Mouse (Mus musculus): ENCODE data around the gene Nup107.
"Not testable (repeated sequence)": the region's sequence is repeated elsewhere in the genome, so short reads cannot be mapped to it uniquely, and the experiment has no call there.

Nup107 gene

DNA sequence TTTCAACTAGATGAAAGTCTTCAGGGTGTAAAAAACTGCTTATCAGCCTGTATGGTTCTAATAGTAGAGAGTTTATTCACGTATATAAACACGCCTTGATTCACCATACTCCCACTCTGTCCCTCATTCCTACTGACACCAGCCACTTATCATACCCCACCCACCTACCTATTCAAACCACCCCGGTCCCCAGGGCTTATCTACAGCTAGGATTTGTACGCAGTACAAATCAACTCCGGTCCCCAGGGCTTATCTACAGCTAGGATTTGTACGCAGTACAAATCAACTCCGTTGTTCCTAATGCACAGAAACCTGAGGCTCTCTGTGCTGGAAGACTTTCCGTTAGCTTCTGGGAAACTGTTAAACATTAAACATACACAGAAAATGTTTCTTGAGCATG lies 58.9 kb downstream of the Nup107 start:
- DNase-seq = not testable (repeated sequence)

DNA sequence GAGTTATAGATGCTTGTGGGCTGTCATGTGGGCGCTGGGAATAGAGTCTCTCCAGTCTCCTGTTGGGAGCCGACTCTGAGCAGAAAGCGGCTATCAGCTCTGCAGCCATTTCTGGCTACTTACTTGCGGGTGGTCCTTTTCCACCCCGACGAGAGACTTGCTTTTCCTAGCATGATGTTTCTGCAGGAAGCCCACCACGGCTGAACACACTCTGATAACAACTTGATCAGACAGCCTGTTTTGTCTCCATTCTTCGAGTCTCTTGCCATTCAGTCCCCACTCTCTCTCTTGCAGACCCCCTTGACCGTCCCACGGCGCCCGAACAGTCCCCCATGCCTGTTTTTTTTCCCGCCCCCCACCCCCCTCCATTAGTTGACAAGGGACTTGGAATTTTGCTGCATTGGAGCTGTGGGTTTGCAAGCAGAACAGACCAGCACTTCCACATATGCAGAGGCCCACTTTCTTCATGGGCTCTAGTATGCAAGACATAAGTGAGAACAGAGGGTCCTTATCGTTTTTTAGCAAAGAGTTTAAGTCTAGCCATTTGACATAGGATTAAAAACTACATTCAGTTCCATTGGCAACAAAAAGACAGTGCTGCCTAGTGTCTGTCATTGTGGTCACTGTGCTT lies 59.4 kb downstream of the Nup107 start:
- DNase-seq = no peak

DNA sequence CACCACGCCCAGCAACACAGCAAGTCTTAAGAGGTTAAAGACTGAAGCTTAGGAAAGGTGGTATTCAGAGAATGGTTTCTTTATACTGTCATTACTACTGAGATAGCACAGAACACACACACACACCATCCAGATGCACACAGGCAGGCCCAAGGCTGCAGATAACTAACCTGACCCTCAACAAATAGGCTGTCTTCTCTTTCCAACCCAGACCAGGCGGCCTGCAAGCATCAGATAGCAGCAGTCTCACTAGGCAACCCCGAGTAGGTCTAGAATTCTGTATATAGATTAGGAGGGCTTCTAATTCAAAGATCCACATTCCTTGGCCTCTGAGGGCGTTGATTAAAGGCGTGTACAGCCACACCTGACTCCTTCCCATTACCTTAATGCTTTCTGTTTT lies 60.3 kb downstream of the Nup107 start:
- DNase-seq = no peak

- DNase-seq = peak; percentile 80
Measured at GRCm38 (mm10) chr10:117731244-117732101, 61.0 kb downstream of the Nup107 start.

DNA sequence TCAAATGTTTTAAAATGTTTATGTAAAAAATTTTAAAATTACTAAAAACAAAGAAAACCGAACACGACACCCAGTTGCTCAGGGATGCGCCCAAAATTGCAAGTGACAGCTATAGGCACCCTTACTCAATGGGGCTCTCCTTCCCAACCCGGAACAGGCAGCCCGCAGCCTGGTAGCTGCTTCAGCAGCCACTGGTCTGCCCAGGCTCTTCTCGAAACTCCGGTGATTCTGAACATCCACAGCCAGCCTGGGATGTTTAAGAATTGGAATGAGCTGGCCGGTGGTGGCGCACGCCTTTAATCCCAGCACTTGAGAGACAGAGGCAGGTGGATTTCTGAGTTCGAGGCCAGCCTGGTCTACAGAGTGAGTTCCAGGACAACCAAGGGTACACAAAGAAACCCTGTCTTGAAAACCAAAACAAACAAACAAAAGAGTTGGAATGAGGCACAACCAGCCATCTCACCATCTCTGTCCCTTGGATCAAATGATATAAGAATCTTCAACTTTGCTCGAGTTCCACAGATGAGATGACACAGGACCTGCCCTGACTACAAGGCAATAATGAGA lies 61.8 kb downstream of the Nup107 start:
- no peak for DNase-seq

- DNase-seq = no peak
Measured at GRCm38 (mm10) chr10:117730140-117730539, 62.4 kb downstream of the Nup107 start.

DNA sequence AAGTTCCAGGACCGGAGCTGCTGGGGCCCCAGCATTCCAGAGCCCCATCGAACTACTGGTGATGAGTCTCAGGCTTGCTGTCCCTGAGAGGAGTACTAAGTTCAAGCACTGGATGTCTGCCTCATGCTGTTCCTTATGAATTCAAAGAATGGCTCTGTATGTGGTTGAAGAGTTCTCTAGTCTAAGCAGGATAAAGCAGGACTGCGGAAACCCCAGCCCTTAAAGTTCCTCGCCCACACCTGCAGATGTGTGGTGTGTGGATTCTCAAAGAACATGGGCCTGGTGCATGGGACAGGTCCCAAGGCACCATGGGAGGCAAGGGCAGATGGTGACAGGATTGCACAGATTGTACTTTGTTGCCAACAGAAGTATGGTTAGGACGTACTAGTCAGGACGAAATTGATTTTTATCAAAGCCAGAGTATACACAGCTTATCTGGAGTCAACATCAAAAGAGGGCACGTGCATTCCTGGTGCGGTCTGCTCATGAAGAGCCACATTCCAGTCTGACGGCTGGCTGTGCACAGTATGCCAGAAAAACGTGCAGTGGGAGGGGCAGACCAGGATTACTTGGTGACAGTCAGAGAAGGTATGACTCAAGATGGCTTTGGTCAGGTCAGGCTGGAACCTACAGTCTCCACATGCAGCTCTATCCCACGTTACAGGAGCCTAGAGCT lies 63.2 kb downstream of the Nup107 start:
- no peak for DNase-seq

DNA sequence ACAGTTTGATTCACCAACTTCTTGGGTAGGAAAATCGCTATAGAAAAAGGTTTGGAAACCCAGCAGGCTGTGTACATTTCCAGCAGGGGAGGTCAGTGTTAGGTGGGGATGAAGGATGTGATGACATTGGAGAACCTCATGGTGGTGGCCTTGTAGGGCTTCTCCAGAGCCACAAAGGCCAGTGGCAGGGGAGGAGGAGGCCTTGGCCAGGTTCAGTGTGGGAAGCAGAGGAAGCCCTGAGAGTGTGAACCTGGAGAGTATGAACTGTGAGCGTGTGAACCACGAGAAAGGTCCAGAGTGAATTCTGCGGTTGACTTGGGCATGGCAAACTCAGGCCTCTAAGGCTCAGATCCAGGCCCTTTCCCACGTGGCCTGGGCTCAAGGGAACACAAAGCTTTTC lies 63.9 kb downstream of the Nup107 start:
- DNase-seq = no peak

GRCm38 (mm10) chr10:117727518-117728110 lies 64.9 kb downstream of the Nup107 start:
- no peak for DNase-seq

DNA sequence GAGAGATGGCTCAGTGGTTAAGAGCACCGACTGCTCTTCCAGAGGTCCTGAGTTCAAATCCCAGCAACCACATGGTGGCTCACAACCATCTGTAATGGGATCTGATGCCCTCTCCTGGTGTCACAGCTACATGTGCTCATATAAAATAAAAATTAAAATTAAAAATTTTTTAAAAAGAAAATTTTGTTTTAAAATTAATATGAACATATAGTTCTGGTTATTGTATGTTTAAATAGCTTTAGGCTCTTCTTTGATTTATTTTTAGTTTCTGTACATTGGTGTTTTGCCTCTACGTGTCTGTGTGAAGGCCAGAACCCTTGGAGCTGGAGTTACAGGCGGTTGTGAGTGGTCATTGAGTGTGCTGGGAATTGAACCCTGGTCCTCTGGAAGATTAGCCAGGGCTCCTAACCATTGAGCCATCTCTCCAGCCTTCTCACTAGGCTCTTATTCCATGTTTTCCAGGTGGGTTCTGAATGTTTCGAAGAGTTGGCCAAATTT lies 65.6 kb downstream of the Nup107 start:
- DNase-seq = no peak

- DNase-seq = no peak
Measured at GRCm38 (mm10) chr10:117726350-117726749, 66.2 kb downstream of the Nup107 start.

- no peak for DNase-seq
Measured at GRCm38 (mm10) chr10:117725671-117726070, 66.8 kb downstream of the Nup107 start.

GRCm38 (mm10) chr10:117724804-117725361 lies 67.6 kb downstream of the Nup107 start:
- DNase-seq = no peak

DNA sequence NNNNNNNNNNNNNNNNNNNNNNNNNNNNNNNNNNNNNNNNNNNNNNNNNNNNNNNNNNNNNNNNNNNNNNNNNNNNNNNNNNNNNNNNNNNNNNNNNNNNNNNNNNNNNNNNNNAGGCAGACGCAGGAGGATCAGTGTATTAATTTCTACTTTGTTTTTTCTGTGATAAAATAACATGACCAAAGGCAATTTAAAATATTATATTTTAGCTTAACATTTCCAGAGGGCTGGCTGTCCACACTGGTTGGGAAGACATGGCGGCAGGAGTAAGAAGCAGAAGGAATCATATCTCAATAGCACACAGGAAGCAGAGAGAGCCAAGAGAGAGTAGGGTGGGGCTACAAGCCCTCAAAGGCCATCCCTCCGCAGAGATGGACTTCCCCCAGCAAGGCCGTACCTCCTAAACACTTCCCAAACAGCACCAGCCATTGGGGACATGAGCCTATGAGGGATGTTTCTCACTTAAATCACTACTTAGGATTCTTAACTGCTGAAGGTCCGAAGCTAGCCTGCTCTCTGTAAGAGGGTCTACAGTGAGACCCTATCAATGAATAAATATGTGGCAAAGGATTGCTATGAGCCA lies 68.3 kb downstream of the Nup107 start:
- DNase-seq = no peak

- DNase-seq = no peak
Measured at GRCm38 (mm10) chr10:117718161-117719119, 74.1 kb downstream of the Nup107 start.

- no peak for DNase-seq
Measured at GRCm38 (mm10) chr10:117717583-117717982, 74.9 kb downstream of the Nup107 start.

GRCm38 (mm10) chr10:117716686-117717085 lies 75.8 kb downstream of the Nup107 start:
- DNase-seq = no peak

DNA sequence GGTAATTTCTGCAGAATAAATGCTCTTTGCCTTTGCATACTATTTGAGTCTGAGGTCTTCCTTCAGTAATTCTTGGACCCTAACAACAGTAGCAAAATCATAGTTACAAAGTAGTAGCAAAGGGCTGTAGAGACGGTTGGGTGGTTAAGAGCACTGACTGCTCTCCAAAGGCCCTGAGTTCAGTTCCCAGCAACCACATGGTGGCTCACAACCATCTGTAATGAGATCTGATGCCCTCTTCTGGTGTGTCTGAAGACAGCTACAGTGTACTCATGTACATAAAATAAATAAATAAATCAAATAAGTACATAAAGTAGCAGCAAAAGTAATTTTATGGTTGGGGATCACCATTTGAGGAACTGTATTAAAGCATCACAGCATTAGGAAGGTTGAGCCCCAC lies 76.9 kb downstream of the Nup107 start:
- not testable (repeated sequence) for DNase-seq

- no peak for DNase-seq
Measured at GRCm38 (mm10) chr10:117714928-117715500, 77.5 kb downstream of the Nup107 start.

DNA sequence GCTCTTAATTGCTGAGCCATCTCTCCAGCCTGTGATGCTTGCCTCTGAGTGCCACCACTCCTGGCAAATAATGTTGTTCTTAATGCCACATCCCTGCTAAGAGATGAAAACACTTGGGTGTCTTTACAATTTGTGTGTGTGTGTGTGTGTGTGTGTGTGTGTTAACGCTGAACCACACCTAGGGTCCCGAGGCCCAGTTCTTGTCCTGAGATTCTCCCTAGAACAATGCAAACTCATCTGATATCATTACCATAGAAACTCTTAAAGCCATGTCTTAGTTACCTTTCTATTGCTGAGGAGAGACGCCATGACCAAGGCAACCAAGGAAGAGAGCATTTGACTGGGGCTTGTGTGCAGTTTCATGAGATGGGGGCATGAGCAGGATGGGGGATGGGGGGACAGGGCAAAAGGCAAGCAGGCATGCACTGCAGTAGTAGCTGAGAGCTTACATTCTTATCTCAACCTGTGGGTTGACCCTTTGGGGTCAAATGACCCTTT lies 78.4 kb downstream of the Nup107 start:
- DNase-seq = no peak
